Mouse (Mus musculus) spleen, adult 2 months (tissue): ENCODE measurements around the gene Mep1a.
"Not testable (repeated sequence)": the region's sequence is repeated elsewhere in the genome, so short reads cannot be mapped to it uniquely, and the experiment has no call there.

Source experiments
- CTCF ChIP-seq: fragments of 200-500 bp; IDR thresholded peaks from 2 replicates; pipeline ENCODE4 v1.5.1; 2011; ENCODE audit warnings: mild to moderate bottlenecking, inconsistent platforms; ENCODE audit not compliant: insufficient read depth, insufficient read length, insufficient replicate concordance; ENCODE audit errors: extremely low read depth
- POLR2A ChIP-seq: fragments of 200-500 bp; IDR thresholded peaks from 2 replicates; pipeline ENCODE4 v1.6.1; 2011; ENCODE audit warnings: low read depth, low read length, inconsistent platforms

DNA sequence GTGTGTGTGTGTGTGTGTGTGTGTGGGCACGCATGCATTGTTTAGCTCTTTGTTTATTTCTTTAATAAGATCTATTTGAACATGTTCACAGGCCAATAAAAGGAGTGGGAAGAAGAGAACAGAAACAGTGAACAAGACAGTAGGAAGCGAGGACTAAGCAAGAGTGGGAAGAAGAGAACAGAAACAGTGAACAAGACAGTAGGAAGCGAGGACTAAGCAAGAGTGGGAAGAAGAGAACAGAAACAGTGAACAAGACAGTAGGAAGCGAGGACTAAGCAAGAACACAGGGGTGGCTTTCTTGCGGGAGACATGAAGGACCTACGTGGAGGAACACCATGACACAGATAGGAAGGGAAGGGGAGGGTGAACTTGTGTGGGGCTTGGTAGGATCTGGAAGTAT, 34.2 kb upstream of the Mep1a start:
- not testable (repeated sequence) for TF ChIP-seq CTCF, POLR2A
